Mouse (Mus musculus) brown adipose tissue, adult 24 weeks (tissue): ENCODE data around the gene Cmip. TPM values are rescaled to one million over a fixed set of nuclear protein-coding genes. Genes with fewer than 3 reads are reported as not detected.

Experiments
- H3K27ac ChIP-seq: fragments of 200-500 bp; replicated peaks from 2 replicates; pipeline ENCODE4 v1.5.1; 2012; ENCODE audit warnings: low read depth, mild to moderate bottlenecking, low read length
- H3K4me1 ChIP-seq: fragments of 200-500 bp; 2 replicates; pipeline ENCODE4 v1.6.1; 2012; ENCODE audit warnings: low read length, mixed read lengths; ENCODE audit not compliant: control insufficient read depth, insufficient read depth, insufficient read length
- H3K4me3 ChIP-seq: fragments of 200-500 bp; 2 replicates; pipeline ENCODE4 v1.5.1; 2012; ENCODE audit warnings: low read depth, mild to moderate bottlenecking, low read length, moderate library complexity; ENCODE audit not compliant: insufficient read depth
- polyA plus RNA-seq: library from polyadenylated mRNA; stranded (reverse); fragments of >200 nt; gene quantifications from 2 replicates; pipeline ENCODE4 v1.2.4, GENCODE M21; 2012; ENCODE audit not compliant: missing spikeins, insufficient read depth, insufficient read length

Cmip gene
- polyA plus RNA-seq, 1 experiment, result 6.1 TPM

GRCm38 (mm10) chr8:117465250-117465649 lies 208.4 kb downstream of the Cmip start:
- Histone ChIP-seq H3K4me1 (no peaks in the 10 kb centered on the region), H3K27ac (no peak overlapping the region), H3K4me3 (no peak overlapping the region)

- Histone ChIP-seq H3K4me3 (no peak overlapping the region), H3K4me1 (no peaks in the 10 kb centered on the region), H3K27ac (no peak overlapping the region)
Observed at GRCm38 (mm10) chr8:117467466-117467865, 210.6 kb downstream of the Cmip start.

GRCm38 (mm10) chr8:117469431-117470341 lies 212.8 kb downstream of the Cmip start:
- Histone ChIP-seq H3K4me1 (no peaks in the 10 kb centered on the region), H3K27ac (no peak overlapping the region), H3K4me3 (no peak overlapping the region)

GRCm38 (mm10) chr8:117470342-117470781 lies 213.5 kb downstream of the Cmip start:
- H3K4me1 ChIP-seq, result no peaks in the 10 kb centered on the region
- H3K4me3 ChIP-seq, result no peak overlapping the region
- H3K27ac ChIP-seq, result no peak overlapping the region

GRCm38 (mm10) chr8:117471174-117471573 lies 214.3 kb downstream of the Cmip start:
- H3K4me1 ChIP-seq, result no peaks in the 10 kb centered on the region
- no peak overlapping the region for H3K4me3 ChIP-seq
- no peak overlapping the region for H3K27ac ChIP-seq

GRCm38 (mm10) chr8:117471655-117472054 lies 214.8 kb downstream of the Cmip start:
- no peak overlapping the region for H3K4me3 ChIP-seq
- no peak overlapping the region for H3K27ac ChIP-seq
- H3K4me1 ChIP-seq, result no peaks in the 10 kb centered on the region

GRCm38 (mm10) chr8:117472332-117472731 lies 215.5 kb downstream of the Cmip start:
- Histone ChIP-seq H3K27ac (no peak overlapping the region), H3K4me1 (no peaks in the 10 kb centered on the region), H3K4me3 (no peak overlapping the region)

GRCm38 (mm10) chr8:117474944-117475343 lies 218.1 kb downstream of the Cmip start:
- H3K4me3 ChIP-seq, result no peak overlapping the region
- no peak overlapping the region for H3K27ac ChIP-seq
- H3K4me1 ChIP-seq, result no peaks in the 10 kb centered on the region

GRCm38 (mm10) chr8:117475819-117476218 lies 219.0 kb downstream of the Cmip start:
- no peak overlapping the region for H3K4me3 ChIP-seq
- no peaks in the 10 kb centered on the region for H3K4me1 ChIP-seq
- no peak overlapping the region for H3K27ac ChIP-seq

- no peak overlapping the region for H3K4me3 ChIP-seq
- H3K27ac ChIP-seq, result no peak overlapping the region
- H3K4me1 ChIP-seq, result no peaks in the 10 kb centered on the region
Observed at GRCm38 (mm10) chr8:117478082-117478481, 221.2 kb downstream of the Cmip start.

- H3K4me1 ChIP-seq, result no peaks in the 10 kb centered on the region
- H3K4me3 ChIP-seq, result no peak overlapping the region
Observed at GRCm38 (mm10) chr8:117479996-117480395, 223.1 kb downstream of the Cmip start.

GRCm38 (mm10) chr8:117480516-117480915 lies 223.7 kb downstream of the Cmip start:
- no peaks in the 10 kb centered on the region for H3K4me1 ChIP-seq
- no peak overlapping the region for H3K27ac ChIP-seq
- no peak overlapping the region for H3K4me3 ChIP-seq

More at GRCm38 (mm10) chr8:117479996-117480395, 223.1 kb downstream of the Cmip start:
- no peak overlapping the region for H3K27ac ChIP-seq

- Histone ChIP-seq H3K4me1 (no peaks in the 10 kb centered on the region), H3K4me3 (no peak overlapping the region), H3K27ac (no peak overlapping the region)
Observed at GRCm38 (mm10) chr8:117481830-117482229, 225.0 kb downstream of the Cmip start.

- Histone ChIP-seq H3K27ac (no peak overlapping the region), H3K4me1 (no peaks in the 10 kb centered on the region), H3K4me3 (no peak overlapping the region)
Observed at GRCm38 (mm10) chr8:117484731-117485130, 227.9 kb downstream of the Cmip start.

GRCm38 (mm10) chr8:117485316-117485715 lies 228.5 kb downstream of the Cmip start:
- Histone ChIP-seq H3K27ac (no peak overlapping the region), H3K4me1 (no peaks in the 10 kb centered on the region), H3K4me3 (no peak overlapping the region)
